Mouse (Mus musculus) B cell, adult 67 days (primary cell): ENCODE results near the gene Tmem179b. TPM values are rescaled to one million over a fixed set of nuclear protein-coding genes. Genes with fewer than 3 reads are reported as not detected.

Experiments used
- total RNA-seq, 2 experiments: library from RNA; stranded (reverse); gene quantifications; 4 replicates each; pipeline ENCODE4 v1.2.4; 2023

Gene Tmem179b
- 10 to 100 TPM; 79.4 to 81.3 TPM for total RNA-seq

GRCm38 (mm10) chr19:8774086-8774835 is at the start of gene Tmem179b:
Gene Tmem179b, minus strand, starts transcription at chr19:8774467.

GRCm38 (mm10) chr19:8819596-8820423 is 45.5 kb upstream of the Tmem179b start, which contains the start of gene Hnrnpul2:
Gene Hnrnpul2, plus strand, starts transcription at chr19:8820010.

GRCm38 (mm10) chr19:8818801-8819595 is 44.7 kb upstream of the Tmem179b start, which contains the start of gene Ttc9c:
Gene Ttc9c, minus strand, starts transcription at chr19:8819333.

GRCm38 (mm10) chr19:8802130-8802821 is 28.0 kb upstream of the Tmem179b start, which contains the start of gene Zbtb3:
Gene Zbtb3, plus strand, starts transcription at chr19:8802555.

GRCm38 (mm10) chr19:8798264-8798946 is 24.1 kb upstream of the Tmem179b start, which contains the start of gene Polr2g:
Gene Polr2g, minus strand, starts transcription at chr19:8798577.

GRCm38 (mm10) chr19:8786008-8786781 is 11.9 kb upstream of the Tmem179b start, which contains the start of gene Taf6l:
Gene Taf6l, minus strand, starts transcription at chr19:8786417.

GRCm38 (mm10) chr19:8770567-8771270 is 3.5 kb downstream of the Tmem179b start, which contains the start of gene Tmem223:
Gene Tmem223, plus strand, starts transcription at chr19:8770996.

GRCm38 (mm10) chr19:8756635-8757387 is 17.5 kb downstream of the Tmem179b start, which contains the start of gene Nxf1:
Gene Nxf1, plus strand, starts transcription at chr19:8757073.

GRCm38 (mm10) chr19:8741243-8741869 is 32.9 kb downstream of the Tmem179b start, which contains the start of gene Stx5a:
Gene Stx5a, plus strand, starts transcription at chr19:8741413.

GRCm38 (mm10) chr19:8740603-8741002 is 33.7 kb downstream of the Tmem179b start, which contains the start of gene 1700092M07Rik:
Gene 1700092M07Rik, plus strand, starts transcription at chr19:8740718.

GRCm38 (mm10) chr19:8735389-8736159 is 38.7 kb downstream of the Tmem179b start, which contains the start of gene Wdr74:
Gene Wdr74, plus strand, starts transcription at chr19:8735827.

GRCm38 (mm10) chr19:8722907-8723573 is 51.2 kb downstream of the Tmem179b start, which contains the start of gene Slc3a2:
Gene Slc3a2, minus strand, starts transcription at chr19:8723369.

